Mouse (Mus musculus): ENCODE data around the gene Lhfpl5. TPM values are rescaled to one million over a fixed set of nuclear protein-coding genes. Genes with fewer than 3 reads are reported as not detected.

Lhfpl5 gene
- polyA plus RNA-seq, 1 experiment from 2014 or later, result 1.2 TPM

DNA sequence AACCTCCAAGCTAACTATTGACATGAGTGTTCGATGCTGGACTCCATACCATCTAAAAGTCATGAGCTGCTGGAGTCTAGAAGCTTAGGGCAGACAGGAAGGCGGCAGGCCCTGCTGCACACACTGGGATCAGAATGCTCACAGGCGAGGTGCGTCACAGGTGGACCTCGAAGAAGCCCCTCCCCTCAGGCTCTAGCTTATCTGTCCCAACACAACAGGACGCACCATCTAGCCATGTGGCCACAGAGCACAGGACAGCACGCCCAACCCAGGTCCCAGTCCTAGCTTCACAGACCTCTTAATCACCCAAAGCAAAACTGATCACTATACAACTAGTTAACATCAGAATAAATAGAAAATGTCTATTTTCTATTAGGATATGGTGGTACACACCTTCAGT is 42.7 kb downstream of the Lhfpl5 start:
- H3K4me3 ChIP-seq, result no peak overlapping the region
- DNase-seq (ENCODE audit: low spot score), result no peak
- WGBS, result 84% methylated on average over 7 of the region's 7 CpGs
- no peaks in the 10 kb centered on the region for H3K27me3 ChIP-seq (ENCODE audit: low read depth, poor library complexity, severe bottlenecking)
- H3K27ac ChIP-seq (replicated peaks), result no peak overlapping the region
- peaks cover 70% of the 10 kb centered on the region for H3K36me3 ChIP-seq
- no peaks in the 10 kb centered on the region; the same call in 1 of the 2 replicates for H3K9me3 ChIP-seq (replicated peaks)
- peaks cover 43% of the 10 kb centered on the region for H3K4me1 ChIP-seq

DNA sequence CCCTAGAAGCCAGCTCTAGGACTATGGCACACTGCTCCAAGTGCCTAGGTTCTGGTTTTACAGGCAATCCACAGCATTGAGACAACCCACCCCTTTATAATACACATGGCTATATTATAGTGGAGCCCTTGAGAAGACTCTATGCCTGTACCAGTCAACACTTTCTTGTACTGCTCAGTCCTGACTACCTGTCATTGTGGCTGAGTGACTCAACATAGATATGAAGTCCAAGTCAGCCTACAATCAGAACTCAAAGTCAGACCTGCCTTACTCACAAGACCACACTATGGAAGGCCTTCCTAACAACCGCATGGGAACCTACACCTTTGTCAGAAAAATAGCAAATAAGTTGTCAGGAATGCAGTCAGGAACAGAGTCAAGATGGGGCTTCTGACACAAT is 43.3 kb downstream of the Lhfpl5 start:
- Histone ChIP-seq H3K36me3 (peaks cover 67% of the 10 kb centered on the region), H3K4me1 (peaks cover 43% of the 10 kb centered on the region), H3K4me3 (no peak overlapping the region), H3K9me3 (replicated peaks) (no peaks in the 10 kb centered on the region; the same call in 1 of the 2 replicates), H3K27ac (replicated peaks) (no peak overlapping the region), H3K27me3 (ENCODE audit: low read depth, poor library complexity, severe bottlenecking) (no peaks in the 10 kb centered on the region)
- DNase-seq (ENCODE audit: low spot score), result no peak
- WGBS, result 94% methylated on average over 1 of the region's 1 CpGs

- under 1% methylated on average over 71 of the region's 78 CpGs for WGBS
- H3K27ac ChIP-seq (replicated peaks), result peak overlapping the region; percentile 98
These were observed 46.2 kb downstream of the Lhfpl5 start for GRCm38 (mm10) chr17:28621381-28622299.

DNA sequence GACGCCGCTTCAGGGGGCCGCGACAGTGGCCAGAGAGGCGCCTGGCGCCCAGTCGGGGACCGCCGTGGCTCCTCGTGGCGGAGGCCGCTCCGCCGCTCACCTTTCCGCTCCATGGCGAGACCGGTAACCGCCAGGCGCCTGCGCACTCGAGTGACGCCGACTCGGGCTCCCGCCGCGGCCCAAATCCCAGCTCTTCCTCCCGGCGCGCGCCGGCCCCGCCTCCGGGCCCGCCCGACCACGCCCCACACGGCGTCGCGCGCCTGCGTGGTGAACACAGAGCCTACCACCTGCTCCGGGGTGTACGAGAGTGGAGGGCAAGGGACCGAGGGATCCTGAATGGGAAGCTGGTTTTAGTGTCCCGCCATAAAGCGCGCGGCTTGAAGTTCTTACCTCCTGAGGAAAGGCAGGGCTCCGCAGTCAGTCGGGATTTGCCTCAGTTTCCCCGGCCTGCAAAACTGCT is 46.9 kb downstream of the Lhfpl5 start, which contains the start of gene Srpk1:
TSS of gene Srpk1 (minus strand) at position 410 of the 460 bp plus-strand sequence.
- Histone ChIP-seq H3K36me3 (peaks cover 34% of the 10 kb centered on the region), H3K4me1 (peaks cover 40% of the 10 kb centered on the region), H3K4me3 (peak within 1 kb of the TSS; percentile 98), H3K27ac (replicated peaks) (peak within 1 kb of the TSS; percentile 98), H3K9me3 (replicated peaks) (no peaks in the 10 kb centered on the region), H3K27me3 (ENCODE audit: low read depth, poor library complexity, severe bottlenecking) (no peaks in the 10 kb centered on the region)
- peak; percentile 94 for DNase-seq (ENCODE audit: low spot score)
- under 1% methylated on average over 51 of the region's 53 CpGs for WGBS

More at GRCm38 (mm10) chr17:28621381-28622299, 46.2 kb downstream of the Lhfpl5 start:
- Histone ChIP-seq H3K4me1 (peaks cover 42% of the 10 kb centered on the region), H3K9me3 (replicated peaks) (no peaks in the 10 kb centered on the region), H3K27me3 (ENCODE audit: low read depth, poor library complexity, severe bottlenecking) (no peaks in the 10 kb centered on the region), H3K4me3 (peak overlapping the region; percentile 98), H3K36me3 (peaks cover 41% of the 10 kb centered on the region)
- DNase-seq (ENCODE audit: low spot score), result peak; percentile 70

DNA sequence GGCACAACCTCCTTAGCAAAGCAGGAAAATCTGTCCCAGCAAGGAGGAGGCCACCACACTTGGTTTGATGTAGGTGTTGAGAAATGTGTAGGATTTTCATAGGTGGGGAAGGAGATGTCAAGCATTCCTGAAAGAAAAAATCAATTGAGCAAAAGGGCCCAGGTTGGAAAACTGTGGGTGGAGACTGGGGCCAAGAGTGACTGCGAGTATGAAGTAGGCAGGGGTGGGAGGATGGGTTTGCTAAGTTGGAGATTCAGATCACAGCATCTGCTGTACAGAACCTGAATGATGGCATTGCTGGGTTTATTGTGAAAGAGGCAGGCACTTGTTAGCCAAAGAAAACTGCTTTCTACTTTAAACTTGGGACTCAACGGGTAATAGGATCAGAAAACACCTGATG is 49.4 kb downstream of the Lhfpl5 start:
- DNase-seq (ENCODE audit: low spot score), result no peak
- H3K9me3 ChIP-seq (replicated peaks), result no peaks in the 10 kb centered on the region
- peaks cover 9% of the 10 kb centered on the region for H3K36me3 ChIP-seq
- WGBS, result 76% methylated on average over 2 of the region's 2 CpGs
- H3K4me3 ChIP-seq, result no peak overlapping the region
- H3K27me3 ChIP-seq (ENCODE audit: low read depth, poor library complexity, severe bottlenecking), result no peaks in the 10 kb centered on the region
- peaks cover 34% of the 10 kb centered on the region for H3K4me1 ChIP-seq
- no peak overlapping the region for H3K27ac ChIP-seq (replicated peaks)

- Histone ChIP-seq H3K4me1 (peaks cover 29% of the 10 kb centered on the region), H3K27ac (replicated peaks) (no peak overlapping the region), H3K36me3 (peaks cover 4% of the 10 kb centered on the region), H3K27me3 (ENCODE audit: low read depth, poor library complexity, severe bottlenecking) (no peaks in the 10 kb centered on the region), H3K4me3 (no peak overlapping the region), H3K9me3 (replicated peaks) (no peaks in the 10 kb centered on the region)
- DNase-seq (ENCODE audit: low spot score), result no peak
- 95% methylated on average over 15 of the region's 15 CpGs for WGBS
These were observed 49.9 kb downstream of the Lhfpl5 start for GRCm38 (mm10) chr17:28625327-28625726.

DNA sequence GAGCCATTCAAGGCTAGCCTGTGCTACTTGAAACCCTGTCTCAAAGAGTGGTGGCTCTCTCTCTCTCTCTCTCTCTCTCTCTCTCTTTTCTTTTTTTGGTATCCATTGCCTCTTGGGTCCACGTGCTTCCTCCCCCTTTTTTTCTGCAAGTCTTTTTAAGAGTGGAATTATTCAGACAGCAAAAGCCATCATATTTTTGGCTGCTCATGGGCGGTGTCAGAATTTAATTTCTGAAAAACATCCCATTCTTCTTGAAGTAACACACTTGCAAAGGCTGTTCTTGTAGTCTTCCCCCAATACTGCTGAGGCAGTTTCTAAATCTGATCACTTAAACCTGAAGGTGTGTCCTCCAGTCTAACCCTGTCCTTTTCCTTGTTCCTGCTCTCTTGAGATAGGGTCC is 51.5 kb downstream of the Lhfpl5 start:
- DNase-seq (ENCODE audit: low spot score), result no peak
- Histone ChIP-seq H3K4me3 (no peak overlapping the region), H3K36me3 (no peaks in the 10 kb centered on the region), H3K27me3 (ENCODE audit: low read depth, poor library complexity, severe bottlenecking) (no peaks in the 10 kb centered on the region), H3K4me1 (peaks cover 16% of the 10 kb centered on the region), H3K27ac (replicated peaks) (no peak overlapping the region), H3K9me3 (replicated peaks) (no peaks in the 10 kb centered on the region)
- WGBS, result 86% methylated on average over 2 of the region's 2 CpGs

DNA sequence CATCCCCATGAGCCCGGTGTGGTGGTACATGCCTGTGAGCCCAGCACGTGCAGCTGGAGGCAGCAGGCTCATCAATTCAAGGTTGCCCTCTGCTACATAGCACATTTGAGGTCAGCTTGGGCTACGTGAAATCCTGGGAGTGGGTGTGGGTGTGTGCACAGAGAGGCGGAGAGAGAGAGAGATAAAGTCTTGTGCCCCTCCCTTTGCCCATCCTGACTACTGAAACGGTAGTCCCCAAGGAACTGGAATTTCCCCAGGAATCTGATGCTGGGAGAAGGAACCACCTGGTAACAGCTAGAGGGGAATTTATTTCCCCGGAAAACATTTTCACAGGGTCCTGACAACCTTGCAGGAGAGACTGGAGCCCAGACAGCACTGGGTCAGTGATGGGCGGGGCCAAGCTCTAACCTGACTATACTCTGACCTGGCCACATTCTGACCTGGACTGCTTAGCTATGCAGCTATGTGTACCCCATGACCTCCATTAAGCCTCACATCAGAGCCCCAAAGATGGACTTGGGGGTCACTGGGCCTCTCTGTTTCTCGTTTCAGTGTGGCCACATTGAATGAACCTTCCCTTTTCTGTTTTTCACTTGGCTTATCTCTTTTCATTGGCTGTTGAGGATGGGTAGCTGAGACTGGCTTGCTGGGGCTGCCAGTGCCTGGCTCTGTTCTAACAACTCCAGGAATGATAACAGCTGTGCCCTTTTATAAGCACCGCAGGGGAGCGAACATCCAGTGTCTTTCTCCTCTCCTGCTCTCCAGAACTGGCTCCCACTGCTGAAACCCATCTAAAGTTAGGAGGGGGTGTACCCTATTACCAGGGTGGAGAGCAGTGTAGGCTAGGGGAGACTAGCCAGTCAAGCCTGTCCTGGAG is 53.0 kb downstream of the Lhfpl5 start:
- H3K27ac ChIP-seq (replicated peaks), result no peak overlapping the region
- DNase-seq (ENCODE audit: low spot score), result no peak
- WGBS, result 75% methylated on average over 10 of the region's 10 CpGs
- H3K9me3 ChIP-seq (replicated peaks), result no peaks in the 10 kb centered on the region
- H3K36me3 ChIP-seq, result no peaks in the 10 kb centered on the region
- H3K4me3 ChIP-seq, result no peak overlapping the region
- H3K27me3 ChIP-seq (ENCODE audit: low read depth, poor library complexity, severe bottlenecking), result no peaks in the 10 kb centered on the region
- peaks cover 12% of the 10 kb centered on the region; the same call in 1 of the 2 replicates for H3K4me1 ChIP-seq

GRCm38 (mm10) chr17:28629125-28629524 is 53.7 kb downstream of the Lhfpl5 start:
- no peaks in the 10 kb centered on the region for H3K36me3 ChIP-seq
- H3K4me3 ChIP-seq, result no peak overlapping the region
- no peaks in the 10 kb centered on the region for H3K27me3 ChIP-seq (ENCODE audit: low read depth, poor library complexity, severe bottlenecking)
- 49% methylated on average over 3 of the region's 3 CpGs for WGBS
- peaks cover 12% of the 10 kb centered on the region; the same call in 1 of the 2 replicates for H3K4me1 ChIP-seq
- DNase-seq (ENCODE audit: low spot score), result no peak
- no peak overlapping the region for H3K27ac ChIP-seq (replicated peaks)
- no peaks in the 10 kb centered on the region for H3K9me3 ChIP-seq (replicated peaks)

Small RNA genes within 50 kb of the gene (microRNA-seq; reads per million reads assigned to microRNA genes)
- gene Gm25195 (not detected), gene Mir6969 (not detected)

Other genes with a start within 250 kb of the Lhfpl5 start
- 426 and 489 TPM in 2 replicates for gene Rpl10a, start 247.2 kb upstream of the Lhfpl5 start, polyA plus RNA-seq (2016; fragmentation: Nextera tagmentation; extraction: Ambion mirVana)
- gene Tead3, start 224.8 kb upstream of the Lhfpl5 start, polyA plus RNA-seq (2016; fragmentation: Nextera tagmentation; extraction: Ambion mirVana), result 5.0 and 5.2 TPM in 2 replicates
- gene Tulp1, start 210.4 kb upstream of the Lhfpl5 start, polyA plus RNA-seq (2016; fragmentation: Nextera tagmentation; extraction: Ambion mirVana), result 2.8 and 5.0 TPM in 2 replicates
- 28.9 and 31.9 TPM in 2 replicates for gene Fkbp5, start 58.1 kb upstream of the Lhfpl5 start, polyA plus RNA-seq (2016; fragmentation: Nextera tagmentation; extraction: Ambion mirVana)
- gene Armc12, start 44.8 kb upstream of the Lhfpl5 start, polyA plus RNA-seq (2016; fragmentation: Nextera tagmentation; extraction: Ambion mirVana), result not detected in 2 replicates
- not detected in 2 replicates for gene Clpsl2, start 26.2 kb upstream of the Lhfpl5 start, polyA plus RNA-seq (2016; fragmentation: Nextera tagmentation; extraction: Ambion mirVana)
- not detected in 2 replicates for gene Clps, start 14.9 kb upstream of the Lhfpl5 start, polyA plus RNA-seq (2016; fragmentation: Nextera tagmentation; extraction: Ambion mirVana)
- 115 and 120 TPM in 2 replicates for gene Srpk1, start 47.1 kb downstream of the Lhfpl5 start, polyA plus RNA-seq (2016; fragmentation: Nextera tagmentation; extraction: Ambion mirVana)
- 0.46 and 0.56 TPM in 2 replicates for gene Slc26a8, start 114.6 kb downstream of the Lhfpl5 start, polyA plus RNA-seq (2016; fragmentation: Nextera tagmentation; extraction: Ambion mirVana)
- gene Mapk14, start 115.7 kb downstream of the Lhfpl5 start, polyA plus RNA-seq (2016; fragmentation: Nextera tagmentation; extraction: Ambion mirVana), result 36.1 and 40.7 TPM in 2 replicates
- 3.3 and 3.4 TPM in 2 replicates for gene AC170998.1, start 150.4 kb downstream of the Lhfpl5 start, polyA plus RNA-seq (2016; fragmentation: Nextera tagmentation; extraction: Ambion mirVana)
- gene Mapk13, start 193.7 kb downstream of the Lhfpl5 start, polyA plus RNA-seq (2016; fragmentation: Nextera tagmentation; extraction: Ambion mirVana), result 2.3 and 4.0 TPM in 2 replicates
- 8.3 and 9.1 TPM in 2 replicates for gene Brpf3, start 225.4 kb downstream of the Lhfpl5 start, polyA plus RNA-seq (2016; fragmentation: Nextera tagmentation; extraction: Ambion mirVana)

All from midbrain, embryonic 10.5 days (tissue).